Mouse (Mus musculus): Measurements from ENCODE around the gene Rpl32. TPM values are rescaled to one million over a fixed set of nuclear protein-coding genes. Genes with fewer than 3 reads are reported as not detected.

Rpl32 gene
- polyA plus RNA-seq, 1 experiment from 2014 or later = 967 TPM

- ATAC-seq (ENCODE audit: low read depth) = peak; percentile 52
- peaks cover 9% of the 10 kb centered on the region for H3K4me1 ChIP-seq (ENCODE audit: control insufficient read depth, low read depth, low read length)
- H3K27me3 ChIP-seq (ENCODE audit: control insufficient read depth, insufficient read depth, low read depth, low read length) = no peaks in the 10 kb centered on the region
- no peak within 1 kb of the TSS for H3K27ac ChIP-seq (ENCODE audit: low read length)
- WGBS (ENCODE audit: insufficient replicate concordance) = 0% methylated on average over 24 of the region's 28 CpGs
- peak within 1 kb of the TSS; percentile 71 for H3K9ac ChIP-seq (ENCODE audit: low read depth, low read length)
- peak within 1 kb of the TSS; percentile 81 for H3K4me2 ChIP-seq (ENCODE audit: low read depth, low read length)
- H3K9me3 ChIP-seq (replicated peaks; ENCODE audit: control insufficient read depth, low read length) = no peaks in the 10 kb centered on the region
- peak within 1 kb of the TSS; percentile 67 for H3K4me3 ChIP-seq (ENCODE audit: low read depth, low read length)
- H3K36me3 ChIP-seq (ENCODE audit: control insufficient read depth, insufficient read depth) = no peaks in the 10 kb centered on the region
These were observed 34.0 kb downstream of the Rpl32 start, which contains the start of gene Cand2 for GRCm38 (mm10) chr6:115774501-115774921. Gene Cand2 (plus strand): TSS chr6:115774538.

- Histone ChIP-seq H3K27me3 (ENCODE audit: control insufficient read depth, insufficient read depth, low read depth, low read length) (no peaks in the 10 kb centered on the region), H3K9ac (ENCODE audit: low read depth, low read length) (peak overlapping the region; percentile 25; the same call in 1 of the 2 replicates), H3K27ac (ENCODE audit: low read length) (no peak overlapping the region), H3K4me2 (ENCODE audit: low read depth, low read length) (peak overlapping the region; percentile 81), H3K9me3 (replicated peaks; ENCODE audit: control insufficient read depth, low read length) (no peaks in the 10 kb centered on the region), H3K4me3 (ENCODE audit: low read depth, low read length) (peak overlapping the region; percentile 67), H3K4me1 (ENCODE audit: control insufficient read depth, low read depth, low read length) (peaks cover 9% of the 10 kb centered on the region), H3K36me3 (ENCODE audit: control insufficient read depth, insufficient read depth) (no peaks in the 10 kb centered on the region)
- WGBS (ENCODE audit: insufficient replicate concordance) = 1% methylated on average over 14 of the region's 14 CpGs
- ATAC-seq (ENCODE audit: low read depth) = peak; percentile 45
These were observed 34.6 kb downstream of the Rpl32 start for GRCm38 (mm10) chr6:115773966-115774413.

GRCm38 (mm10) chr6:115772604-115773003 lies 35.9 kb downstream of the Rpl32 start:
- Histone ChIP-seq H3K36me3 (ENCODE audit: control insufficient read depth, insufficient read depth) (no peaks in the 10 kb centered on the region), H3K4me3 (ENCODE audit: low read depth, low read length) (no peak overlapping the region), H3K4me2 (ENCODE audit: low read depth, low read length) (no peak overlapping the region), H3K4me1 (ENCODE audit: control insufficient read depth, low read depth, low read length) (peaks cover 14% of the 10 kb centered on the region), H3K9ac (ENCODE audit: low read depth, low read length) (no peak overlapping the region), H3K9me3 (replicated peaks; ENCODE audit: control insufficient read depth, low read length) (no peaks in the 10 kb centered on the region), H3K27ac (ENCODE audit: low read length) (no peak overlapping the region), H3K27me3 (ENCODE audit: control insufficient read depth, insufficient read depth, low read depth, low read length) (no peaks in the 10 kb centered on the region)
- WGBS (ENCODE audit: insufficient replicate concordance) = 71% methylated on average over 1 of the region's 1 CpGs
- no peak for ATAC-seq (ENCODE audit: low read depth)

GRCm38 (mm10) chr6:115772201-115772600 lies 36.3 kb downstream of the Rpl32 start:
- Histone ChIP-seq H3K27me3 (ENCODE audit: control insufficient read depth, insufficient read depth, low read depth, low read length) (no peaks in the 10 kb centered on the region), H3K9ac (ENCODE audit: low read depth, low read length) (no peak overlapping the region), H3K27ac (ENCODE audit: low read length) (no peak overlapping the region), H3K4me1 (ENCODE audit: control insufficient read depth, low read depth, low read length) (peaks cover 15% of the 10 kb centered on the region), H3K9me3 (replicated peaks; ENCODE audit: control insufficient read depth, low read length) (no peaks in the 10 kb centered on the region), H3K36me3 (ENCODE audit: control insufficient read depth, insufficient read depth) (no peaks in the 10 kb centered on the region), H3K4me2 (ENCODE audit: low read depth, low read length) (no peak overlapping the region), H3K4me3 (ENCODE audit: low read depth, low read length) (no peak overlapping the region)
- WGBS (ENCODE audit: insufficient replicate concordance) = 57% methylated on average over 6 of the region's 6 CpGs
- ATAC-seq (ENCODE audit: low read depth) = no peak

GRCm38 (mm10) chr6:115770852-115771251 lies 37.7 kb downstream of the Rpl32 start:
- Histone ChIP-seq H3K4me3 (ENCODE audit: low read depth, low read length) (no peak overlapping the region), H3K9ac (ENCODE audit: low read depth, low read length) (no peak overlapping the region), H3K27me3 (ENCODE audit: control insufficient read depth, insufficient read depth, low read depth, low read length) (no peaks in the 10 kb centered on the region), H3K4me1 (ENCODE audit: control insufficient read depth, low read depth, low read length) (peaks cover 15% of the 10 kb centered on the region), H3K9me3 (replicated peaks; ENCODE audit: control insufficient read depth, low read length) (no peaks in the 10 kb centered on the region), H3K27ac (ENCODE audit: low read length) (no peak overlapping the region), H3K4me2 (ENCODE audit: low read depth, low read length) (no peak overlapping the region), H3K36me3 (ENCODE audit: control insufficient read depth, insufficient read depth) (no peaks in the 10 kb centered on the region)
- 58% methylated on average over 4 of the region's 4 CpGs for WGBS (ENCODE audit: insufficient replicate concordance)
- ATAC-seq (ENCODE audit: low read depth) = peak; percentile 65

- no peaks in the 10 kb centered on the region for H3K9me3 ChIP-seq (replicated peaks; ENCODE audit: control insufficient read depth, low read length)
- no peaks in the 10 kb centered on the region for H3K36me3 ChIP-seq (ENCODE audit: control insufficient read depth, insufficient read depth)
- no peak overlapping the region for H3K4me3 ChIP-seq (ENCODE audit: low read depth, low read length)
- H3K27ac ChIP-seq (ENCODE audit: low read length) = no peak overlapping the region
- no peak for ATAC-seq (ENCODE audit: low read depth)
- WGBS (ENCODE audit: insufficient replicate concordance) = 60% methylated on average over 20 of the region's 20 CpGs
- H3K4me1 ChIP-seq (ENCODE audit: control insufficient read depth, low read depth, low read length) = peaks cover 15% of the 10 kb centered on the region
- H3K27me3 ChIP-seq (ENCODE audit: control insufficient read depth, insufficient read depth, low read depth, low read length) = no peaks in the 10 kb centered on the region
- H3K9ac ChIP-seq (ENCODE audit: low read depth, low read length) = no peak overlapping the region
- no peak overlapping the region for H3K4me2 ChIP-seq (ENCODE audit: low read depth, low read length)
These were observed 38.4 kb downstream of the Rpl32 start for GRCm38 (mm10) chr6:115770059-115770670.

- 22% methylated on average over 4 of the region's 4 CpGs for WGBS (ENCODE audit: insufficient replicate concordance)
- H3K27ac ChIP-seq (ENCODE audit: low read length) = no peak overlapping the region
- H3K4me1 ChIP-seq (ENCODE audit: control insufficient read depth, low read depth, low read length) = peaks cover 12% of the 10 kb centered on the region
- no peaks in the 10 kb centered on the region for H3K9me3 ChIP-seq (replicated peaks; ENCODE audit: control insufficient read depth, low read length)
- H3K4me2 ChIP-seq (ENCODE audit: low read depth, low read length) = no peak overlapping the region
- H3K27me3 ChIP-seq (ENCODE audit: control insufficient read depth, insufficient read depth, low read depth, low read length) = no peaks in the 10 kb centered on the region
- H3K4me3 ChIP-seq (ENCODE audit: low read depth, low read length) = no peak overlapping the region
- no peak overlapping the region for H3K9ac ChIP-seq (ENCODE audit: low read depth, low read length)
- no peaks in the 10 kb centered on the region for H3K36me3 ChIP-seq (ENCODE audit: control insufficient read depth, insufficient read depth)
- ATAC-seq (ENCODE audit: low read depth) = peak; percentile 44; the same call in 1 of the 2 replicates
These were observed 40.3 kb downstream of the Rpl32 start for GRCm38 (mm10) chr6:115768207-115768606.

- Histone ChIP-seq H3K27ac (ENCODE audit: low read length) (no peak overlapping the region), H3K4me3 (ENCODE audit: low read depth, low read length) (no peak overlapping the region), H3K9me3 (replicated peaks; ENCODE audit: control insufficient read depth, low read length) (no peaks in the 10 kb centered on the region), H3K36me3 (ENCODE audit: control insufficient read depth, insufficient read depth) (no peaks in the 10 kb centered on the region), H3K4me2 (ENCODE audit: low read depth, low read length) (no peak overlapping the region), H3K4me1 (ENCODE audit: control insufficient read depth, low read depth, low read length) (peaks cover 17% of the 10 kb centered on the region), H3K27me3 (ENCODE audit: control insufficient read depth, insufficient read depth, low read depth, low read length) (no peaks in the 10 kb centered on the region), H3K9ac (ENCODE audit: low read depth, low read length) (no peak overlapping the region)
- ATAC-seq (ENCODE audit: low read depth) = no peak
- 14% methylated on average over 9 of the region's 9 CpGs for WGBS (ENCODE audit: insufficient replicate concordance)
These were observed 41.2 kb downstream of the Rpl32 start for GRCm38 (mm10) chr6:115767357-115767756.

GRCm38 (mm10) chr6:115764179-115764578 lies 44.4 kb downstream of the Rpl32 start:
- Histone ChIP-seq H3K27ac (ENCODE audit: low read length) (peak overlapping the region; percentile 54), H3K27me3 (ENCODE audit: control insufficient read depth, insufficient read depth, low read depth, low read length) (no peaks in the 10 kb centered on the region), H3K4me3 (ENCODE audit: low read depth, low read length) (0 out of 2 replicates have a peak overlapping the region, but pooled peaks have one; percentile 7), H3K9ac (ENCODE audit: low read depth, low read length) (peak overlapping the region; percentile 37; the same call in 1 of the 2 replicates), H3K36me3 (ENCODE audit: control insufficient read depth, insufficient read depth) (no peaks in the 10 kb centered on the region), H3K4me2 (ENCODE audit: low read depth, low read length) (peak overlapping the region; percentile 24; the same call in 1 of the 2 replicates), H3K9me3 (replicated peaks; ENCODE audit: control insufficient read depth, low read length) (no peaks in the 10 kb centered on the region), H3K4me1 (ENCODE audit: control insufficient read depth, low read depth, low read length) (peaks cover 35% of the 10 kb centered on the region)
- WGBS (ENCODE audit: insufficient replicate concordance) = 10% methylated on average over 7 of the region's 7 CpGs
- peak; percentile 59 for ATAC-seq (ENCODE audit: low read depth)

All from liver, embryonic 16.5 days (tissue).